Mouse (Mus musculus) urinary bladder, postnatal 25 days (tissue): ENCODE measurements at regions not wholly inside any gene's neighbourhood (a gene's known extent, or its start where the extent isn't known, plus 50 kb on each side); places are given as distances from the start of the nearest gene placed in this dataset.

Experiments
- DNase-seq: peaks from one replicate; pipeline ENCODE4 v3.0.0; 2022; ENCODE audit warnings: low spot score

DNA sequence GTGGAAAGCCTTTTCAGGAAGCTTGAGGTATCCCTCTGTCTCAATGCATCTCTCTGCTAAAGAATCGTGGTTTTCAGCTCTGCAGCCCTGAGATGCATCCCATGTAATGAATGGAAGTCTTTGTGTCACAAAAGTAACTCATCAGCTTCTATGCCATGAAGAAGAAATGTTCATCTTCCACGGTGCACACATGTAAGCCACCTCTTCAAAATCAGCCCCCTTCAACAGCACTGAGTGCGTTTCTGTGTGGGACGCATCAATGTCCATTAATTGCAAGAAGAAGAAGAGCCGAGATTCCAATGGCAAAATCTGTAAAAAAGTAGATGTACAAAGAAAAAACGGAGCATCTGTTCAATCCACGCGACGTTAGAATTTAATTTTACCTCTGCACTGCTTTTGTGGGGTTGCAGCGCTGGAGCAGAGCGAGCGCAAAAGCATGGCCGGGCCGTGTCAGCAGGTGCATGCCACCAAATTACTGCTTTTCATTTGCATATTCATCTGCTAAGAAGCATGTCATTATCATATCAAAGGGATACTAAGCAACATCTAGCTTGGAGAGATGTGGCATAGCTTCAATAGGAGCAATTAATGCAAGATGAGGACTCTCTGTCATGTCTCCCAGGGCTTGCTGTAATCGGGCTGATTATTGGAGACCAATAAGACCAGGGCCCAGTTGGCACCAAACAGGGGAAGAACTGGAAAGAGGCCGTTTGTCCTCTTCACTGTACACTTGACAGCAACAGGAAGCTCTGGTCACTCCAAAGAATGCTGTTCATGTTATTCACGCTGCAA lies 185.0 kb upstream of the Sox2 start:
- no peak for DNase-seq

DNA sequence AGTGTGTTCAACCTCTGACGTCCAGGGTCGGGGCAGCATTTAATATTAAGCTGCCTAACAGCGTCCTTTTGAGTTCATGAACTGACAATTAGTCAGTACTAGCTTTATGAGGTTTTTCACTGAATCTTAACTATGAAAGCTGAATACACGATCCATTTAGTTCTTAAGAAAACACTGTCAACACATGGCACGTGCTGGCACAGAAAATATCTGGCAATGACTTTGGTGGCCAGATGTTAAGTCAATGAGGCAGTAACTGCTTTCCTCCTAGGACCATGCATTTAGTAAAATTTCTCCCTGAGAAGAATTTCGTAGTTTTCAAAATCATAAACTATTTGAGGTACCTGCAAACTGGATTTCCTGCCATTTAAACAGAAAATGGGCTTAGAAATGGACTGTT lies 191.4 kb upstream of the Sox2 start:
- DNase-seq = no peak

DNA sequence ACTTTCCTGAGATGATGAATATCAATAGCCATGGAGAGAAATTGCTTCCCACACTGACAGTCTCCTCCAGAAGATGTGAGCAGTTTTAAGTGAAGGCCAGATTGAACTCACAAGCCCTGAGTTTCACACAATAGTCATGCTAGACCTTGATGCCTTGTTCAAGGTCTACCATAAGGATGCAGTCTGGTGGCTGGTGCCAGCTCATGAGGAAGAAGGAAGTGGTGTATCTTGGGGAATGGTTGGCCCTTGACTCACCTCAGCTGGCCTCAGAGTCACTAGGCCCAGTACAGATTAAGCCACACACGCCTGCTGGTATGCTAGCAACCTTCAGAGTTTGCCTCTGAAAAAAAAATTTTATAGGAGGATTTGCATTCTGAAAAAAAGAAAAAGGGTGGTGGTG lies 192.4 kb upstream of the Sox2 start:
- DNase-seq = no peak

DNA sequence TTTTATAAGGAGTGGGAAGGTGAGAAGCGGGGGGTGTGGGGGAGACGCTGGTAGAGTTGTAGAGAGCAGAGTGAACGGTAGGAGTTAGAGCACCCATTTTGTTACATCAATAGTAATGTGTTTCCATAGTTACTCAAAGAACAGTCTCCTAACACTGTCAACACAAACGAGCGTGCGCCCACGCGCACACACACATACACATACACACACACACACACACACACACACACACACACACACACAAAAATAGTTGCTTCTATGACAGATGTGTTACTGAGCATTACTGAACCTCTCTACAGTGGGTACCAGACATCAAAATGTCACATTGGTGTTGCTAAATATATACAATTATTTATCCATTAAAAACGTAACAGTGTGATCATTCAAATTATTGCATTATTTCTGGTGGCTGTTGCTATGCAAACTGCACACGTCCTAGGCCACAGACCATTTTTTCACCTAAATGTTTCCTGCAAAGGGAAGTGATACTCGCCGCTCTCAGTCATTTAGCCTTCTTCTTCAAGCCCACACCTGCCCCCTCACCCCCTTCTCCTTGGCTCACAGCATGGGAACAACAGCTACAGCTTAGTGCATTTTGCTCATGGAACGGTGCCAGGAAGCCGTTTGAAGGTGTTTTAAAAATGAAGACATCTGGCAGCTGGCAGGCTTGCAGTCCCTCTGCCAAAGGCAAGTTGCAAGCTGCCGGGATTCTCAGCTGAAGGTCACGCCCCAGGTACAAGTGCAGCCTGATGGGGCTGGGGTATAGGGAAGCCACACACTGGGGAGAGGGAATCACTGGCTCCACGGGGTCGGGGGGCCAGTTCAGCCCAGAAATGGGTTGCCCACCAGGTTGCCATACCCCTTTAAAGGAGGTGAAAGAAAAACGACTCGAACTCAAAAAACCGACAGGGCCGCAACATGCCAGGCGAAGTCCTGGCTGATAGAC lies 193.4 kb upstream of the Sox2 start:
- DNase-seq = no peak

DNA sequence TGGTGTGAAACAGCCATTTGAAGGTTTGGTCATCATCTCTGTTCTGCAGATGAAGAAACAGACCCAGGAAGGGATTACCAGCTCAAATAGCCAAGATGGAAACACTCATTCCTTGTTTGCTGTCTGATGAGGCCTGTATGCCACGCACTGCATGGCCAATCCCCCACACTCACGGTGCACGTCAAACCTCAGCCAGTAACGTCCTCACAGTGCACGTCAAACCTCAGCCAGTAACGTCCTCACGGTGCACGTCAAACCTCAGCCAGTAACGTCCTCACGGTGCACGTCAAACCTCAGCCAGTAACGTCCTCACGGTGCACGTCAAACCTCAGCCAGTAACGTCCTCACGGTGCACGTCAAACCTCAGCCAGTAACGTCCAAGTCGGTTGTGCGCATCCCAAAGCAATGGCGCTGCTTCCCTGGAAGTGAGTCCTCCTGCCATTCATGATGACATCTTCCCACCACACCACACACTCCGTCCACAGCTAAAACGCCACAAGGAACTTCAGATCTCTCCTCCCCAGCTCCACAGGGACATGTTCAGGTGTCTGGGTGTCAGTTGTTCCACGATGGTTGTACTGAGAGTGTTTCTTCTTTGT lies 196.1 kb upstream of the Sox2 start:
- no peak for DNase-seq

- no peak for DNase-seq
Measured at GRCm38 (mm10) chr3:34445354-34445753, 204.9 kb upstream of the Sox2 start.

DNA sequence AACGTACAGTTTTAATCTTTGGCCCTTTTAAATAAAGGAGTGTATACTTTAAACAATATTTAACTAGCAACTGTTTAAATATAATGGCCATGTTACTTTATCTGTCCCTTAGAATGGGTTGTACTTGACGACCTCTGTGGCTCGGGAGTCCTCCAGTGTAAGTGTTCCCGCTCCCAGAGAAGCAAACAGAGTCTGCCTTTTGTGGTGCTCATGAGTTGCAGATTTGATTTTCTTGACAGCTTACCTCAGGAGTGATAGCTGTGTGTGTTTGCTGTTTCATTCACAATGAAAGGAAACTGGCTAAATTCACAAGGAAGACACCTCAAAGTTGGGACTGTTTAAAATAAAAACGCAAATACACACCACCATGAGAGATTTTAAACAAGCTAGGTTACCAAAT lies 205.4 kb upstream of the Sox2 start:
- DNase-seq = no peak

- no peak for DNase-seq
Measured at GRCm38 (mm10) chr3:34443731-34444628, 206.2 kb upstream of the Sox2 start.

- no peak for DNase-seq
Measured at GRCm38 (mm10) chr3:34443307-34443706, 206.9 kb upstream of the Sox2 start.

DNA sequence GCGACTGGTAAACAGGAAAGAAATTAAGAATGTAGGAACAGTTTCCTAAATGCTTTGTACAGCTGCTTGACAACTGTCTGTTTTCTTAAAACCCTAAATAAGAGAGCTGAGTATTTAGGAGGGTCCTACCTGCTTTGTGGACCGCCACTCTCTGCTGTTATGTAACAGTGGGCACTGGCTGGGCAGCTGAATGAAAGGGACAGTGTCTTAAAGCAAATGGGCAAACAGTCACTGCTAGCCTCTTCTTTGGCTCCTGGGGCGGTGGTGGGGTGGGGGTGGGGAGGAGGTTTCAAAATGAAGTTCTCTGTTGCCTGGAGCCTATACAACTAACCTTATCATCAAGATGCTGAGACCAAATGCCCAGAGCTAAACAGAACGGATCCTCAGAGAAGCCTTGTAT lies 208.4 kb upstream of the Sox2 start:
- DNase-seq = no peak

DNA sequence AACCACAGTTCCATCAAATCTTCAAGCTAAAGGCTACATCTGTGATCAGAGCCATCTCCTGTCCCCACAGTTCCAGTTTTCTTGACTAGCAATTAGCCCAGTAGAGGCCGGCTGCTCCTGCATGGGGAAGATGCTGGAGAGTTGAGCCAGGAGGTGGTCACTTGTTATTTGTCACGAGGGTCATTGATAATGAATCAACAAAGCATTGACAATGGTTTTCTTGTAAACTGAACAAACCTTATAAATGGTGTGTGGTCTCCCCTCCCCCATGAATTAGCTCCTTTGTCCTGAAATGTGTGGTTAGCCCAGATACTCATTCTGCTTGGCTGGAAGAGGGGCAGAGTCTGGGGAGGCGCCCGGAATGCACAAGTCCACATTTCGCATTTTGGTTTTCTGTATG lies 208.9 kb upstream of the Sox2 start:
- DNase-seq = no peak

DNA sequence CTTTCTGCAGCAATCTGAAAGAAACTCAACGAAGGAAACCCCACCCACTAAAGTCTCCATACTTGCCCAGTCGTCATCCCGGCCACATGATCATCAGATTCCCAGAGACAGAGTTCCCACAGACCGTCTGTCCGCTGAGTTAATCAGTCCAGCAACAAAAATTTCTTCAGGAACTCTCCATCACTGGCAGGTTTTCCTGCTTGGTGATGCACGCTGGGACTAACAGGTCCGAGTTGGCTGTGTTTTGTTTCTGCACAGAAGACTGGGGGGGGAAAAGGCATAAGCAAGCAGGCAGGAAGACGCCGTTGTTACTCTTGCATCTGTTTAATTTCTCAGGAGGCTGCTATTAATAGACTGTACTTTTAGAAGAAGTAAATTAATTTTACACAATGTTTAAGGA lies 215.3 kb upstream of the Sox2 start:
- no peak for DNase-seq

DNA sequence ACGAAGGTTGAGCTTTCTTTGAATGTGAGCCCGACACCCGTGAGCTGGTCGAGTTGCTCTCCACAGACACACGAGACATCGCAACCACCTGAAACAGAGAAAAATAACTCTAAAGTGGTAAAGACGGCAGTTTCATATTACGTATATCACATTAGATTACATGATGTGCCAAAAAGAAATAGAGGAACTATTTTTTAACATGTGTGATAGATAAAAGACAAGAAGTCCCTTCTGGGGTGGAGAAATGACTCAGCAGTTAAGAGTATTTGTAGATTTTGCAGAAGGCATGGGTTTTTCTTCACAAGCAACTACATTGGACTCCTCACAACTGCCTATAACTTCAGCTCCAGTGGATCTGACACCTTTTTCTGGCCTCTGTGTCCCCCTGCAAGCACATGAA lies 222.2 kb upstream of the Sox2 start:
- DNase-seq = no peak

DNA sequence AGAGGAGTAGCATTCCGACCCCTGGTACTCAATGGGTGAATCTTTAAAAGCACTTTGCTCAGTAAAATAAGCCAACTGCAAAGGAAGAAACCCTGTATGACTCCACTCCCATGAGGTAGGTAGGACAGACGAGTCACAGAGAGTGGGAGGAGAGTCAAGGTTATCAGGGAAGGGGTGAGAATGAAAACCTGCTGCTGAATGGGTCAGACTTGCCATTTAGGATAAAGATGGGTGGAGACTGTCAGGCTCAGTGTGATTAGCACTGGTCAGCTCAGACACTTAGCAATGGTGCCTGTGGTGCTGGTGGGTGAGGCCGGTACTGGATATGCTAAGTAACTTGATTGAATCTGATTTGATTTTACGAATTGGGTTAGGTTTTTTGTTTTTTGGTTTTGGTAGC lies 222.7 kb upstream of the Sox2 start:
- DNase-seq = no peak

DNA sequence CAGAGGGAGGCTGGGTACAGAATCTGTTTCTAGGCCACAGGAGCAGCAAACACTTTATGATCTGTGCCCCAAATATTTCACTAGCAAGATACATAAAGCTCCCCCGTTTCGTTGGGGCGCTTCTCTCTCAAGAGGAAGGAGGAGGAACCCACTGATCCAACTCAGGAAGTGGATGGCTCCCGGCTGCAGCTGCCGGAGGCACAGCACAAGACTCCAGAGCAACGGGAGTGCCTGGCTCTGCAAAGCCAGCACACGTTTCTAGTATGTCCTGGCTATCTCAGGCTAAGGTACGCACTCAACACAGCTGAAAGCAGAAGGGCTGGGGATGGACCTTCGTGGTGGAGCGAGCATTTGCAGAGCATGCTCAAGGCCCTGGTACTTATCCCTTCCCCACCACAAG lies 223.2 kb upstream of the Sox2 start:
- DNase-seq = no peak

DNA sequence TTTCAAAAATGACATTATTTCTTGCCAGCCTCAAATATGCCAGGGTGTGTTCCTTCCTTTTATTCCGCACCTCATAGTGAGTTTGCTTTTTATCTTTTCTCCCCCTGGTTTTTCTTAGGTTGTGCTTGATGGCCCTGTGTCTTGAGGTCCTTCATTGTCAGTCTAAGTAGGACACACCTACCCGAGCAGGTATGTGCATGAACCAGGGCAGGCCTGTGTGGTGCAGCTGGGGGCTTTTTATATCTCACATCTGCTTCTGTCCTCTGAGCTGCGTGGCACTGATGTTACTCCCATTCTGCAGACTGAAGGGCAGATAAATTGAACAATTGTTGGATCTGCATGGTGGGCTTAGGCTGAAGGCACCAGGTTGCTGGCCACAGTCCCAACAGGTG lies 238.3 kb upstream of the Sox2 start:
- DNase-seq = no peak

GRCm38 (mm10) chr3:34411142-34411914 lies 238.9 kb upstream of the Sox2 start:
- DNase-seq = no peak

- DNase-seq = no peak
Measured at GRCm38 (mm10) chr3:34403586-34403985, 246.6 kb upstream of the Sox2 start.

DNA sequence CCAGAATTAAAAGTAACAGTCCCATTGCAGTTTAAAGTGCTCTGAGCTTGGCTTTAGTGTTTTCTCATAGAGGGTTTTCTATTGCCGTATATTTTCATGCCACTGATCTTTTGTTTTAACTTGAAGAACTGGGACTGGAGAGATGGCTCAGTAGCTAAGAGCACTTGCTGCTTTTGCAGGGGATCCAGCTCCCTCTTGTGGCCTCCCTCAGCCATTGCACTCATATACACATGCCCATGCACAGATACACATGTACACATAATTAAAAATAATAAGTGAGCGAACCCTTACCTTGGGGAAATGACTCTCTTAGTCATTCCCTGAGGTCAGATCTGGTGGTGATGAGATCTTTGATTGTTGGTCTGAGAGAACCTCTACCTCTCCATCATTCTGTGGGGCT lies 258.9 kb upstream of the Sox2 start:
- no peak for DNase-seq

DNA sequence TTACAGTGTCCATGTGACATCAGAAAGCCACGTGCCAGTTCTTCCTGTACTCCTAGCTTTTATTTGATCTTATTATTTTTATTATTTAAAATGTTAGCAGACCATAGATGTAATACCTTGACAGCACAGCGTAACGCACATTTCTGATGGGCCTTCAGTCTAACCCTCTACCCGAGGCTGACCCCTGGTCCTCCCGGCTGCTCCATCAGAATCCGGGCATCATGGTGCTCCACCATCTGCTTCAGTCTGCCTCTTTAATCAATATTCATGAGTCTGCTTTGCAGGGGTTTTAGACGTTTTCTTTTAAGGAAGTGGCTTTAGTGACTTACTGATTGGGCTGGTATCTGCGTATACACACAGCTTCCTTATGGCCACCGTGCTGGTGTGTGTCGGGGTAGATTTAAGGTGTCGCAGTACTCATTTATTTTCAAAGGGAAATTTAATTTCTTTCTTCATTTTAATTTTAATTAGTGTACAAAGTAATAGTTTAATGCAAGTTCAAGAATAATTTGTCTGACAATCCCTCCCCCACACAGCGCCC lies 265.2 kb upstream of the Sox2 start:
- DNase-seq = no peak

GRCm38 (mm10) chr3:34377913-34378312 lies 272.3 kb upstream of the Sox2 start:
- no peak for DNase-seq
